Mouse (Mus musculus): ENCODE results near the gene Gm10644. TPM values are rescaled to one million over a fixed set of nuclear protein-coding genes. Genes with fewer than 3 reads are reported as not detected.

Gm10644 gene
- total RNA-seq, 2 experiments from 2014 or later = 0.44 to 0.87 TPM

DNA sequence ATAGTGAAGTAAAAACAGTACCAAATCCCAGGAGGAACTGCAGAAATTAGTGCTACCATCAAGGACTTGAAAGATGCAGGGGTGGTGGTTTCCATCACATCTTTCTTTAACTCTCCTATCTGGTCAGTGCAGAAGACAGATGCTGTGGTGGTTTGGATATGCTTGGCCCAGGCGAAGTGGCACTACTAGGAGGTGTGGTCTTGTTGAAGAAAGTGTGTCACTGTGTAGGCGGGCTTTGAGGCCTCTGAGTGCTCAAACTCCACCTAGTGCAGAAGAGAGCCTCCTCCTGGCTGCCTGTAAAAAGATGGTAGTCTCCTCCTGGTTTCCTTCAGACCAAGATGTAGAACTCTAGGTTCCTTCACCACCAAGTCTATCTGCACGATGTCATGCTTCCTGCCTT is 9.5 kb downstream of the Gm10644 start:
- TF ChIP-seq CTCF (conservative IDR thresholded peaks at IDR 0.05) = no peak
- no peak for DNase-seq (ENCODE audit: low spot score in 2 of 2)
- H3K4me3 ChIP-seq = no peak overlapping the region
- no peak overlapping the region for H3K27ac ChIP-seq

DNA sequence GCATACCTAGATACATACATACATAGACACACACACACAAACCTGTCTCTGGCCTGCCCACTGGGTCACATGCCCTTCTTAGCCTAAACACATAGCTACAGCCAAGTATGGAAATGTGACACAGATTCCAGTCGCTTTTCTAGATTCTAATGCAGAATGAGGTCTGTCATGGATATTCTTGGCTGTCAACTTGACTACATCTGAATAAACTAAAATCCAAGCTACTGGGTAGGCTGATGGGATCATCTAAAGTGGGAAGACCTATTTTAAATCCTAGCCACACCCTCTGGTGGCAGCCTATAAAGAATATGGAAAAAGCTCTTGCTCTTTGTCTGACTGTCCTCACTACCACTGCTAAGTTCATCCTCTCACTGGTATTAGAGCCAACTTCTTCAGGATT is 12.6 kb downstream of the Gm10644 start:
- no peak for TF ChIP-seq CTCF (conservative IDR thresholded peaks at IDR 0.05)
- no peak overlapping the region for H3K4me3 ChIP-seq
- H3K27ac ChIP-seq = no peak overlapping the region; the same call in 1 of the 2 replicates
- DNase-seq (ENCODE audit: low spot score in 2 of 2) = no peak

DNA sequence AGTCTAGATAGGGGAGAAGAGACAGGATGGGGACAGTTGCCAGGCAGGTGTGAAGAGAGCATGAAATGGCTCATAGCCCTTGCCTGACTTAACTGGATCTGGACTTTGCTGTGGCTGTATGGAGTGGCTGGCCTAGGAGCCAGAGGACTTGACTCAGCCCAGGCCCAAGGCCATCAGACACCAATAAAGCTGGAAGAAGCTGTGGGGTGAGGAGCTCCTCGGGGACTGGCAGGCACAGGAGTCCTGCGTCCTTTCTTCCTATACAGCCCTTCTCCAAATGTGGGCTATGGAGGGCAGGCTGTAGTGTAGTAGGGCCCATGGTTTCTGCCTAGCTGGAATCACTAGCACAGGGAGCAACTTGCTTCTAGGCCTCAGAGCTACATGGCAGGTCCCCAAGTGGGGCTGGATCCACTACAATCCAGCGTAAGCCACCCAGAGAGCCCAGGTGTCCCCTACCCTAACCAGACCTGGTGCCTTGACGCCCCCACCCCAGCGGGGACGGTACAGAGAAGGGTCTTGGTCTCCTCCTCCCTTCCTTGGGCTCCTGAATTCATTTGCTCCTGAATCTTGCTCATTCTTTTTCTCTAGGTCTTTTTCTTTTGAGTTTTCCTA is 13.8 kb downstream of the Gm10644 start:
- no peak for DNase-seq (ENCODE audit: low spot score in 2 of 2)
- H3K4me3 ChIP-seq = no peak overlapping the region
- peak overlapping the region; percentile 28; the same call in 1 of the 2 replicates for H3K27ac ChIP-seq
- TF ChIP-seq CTCF (conservative IDR thresholded peaks at IDR 0.05) = no peak

DNA sequence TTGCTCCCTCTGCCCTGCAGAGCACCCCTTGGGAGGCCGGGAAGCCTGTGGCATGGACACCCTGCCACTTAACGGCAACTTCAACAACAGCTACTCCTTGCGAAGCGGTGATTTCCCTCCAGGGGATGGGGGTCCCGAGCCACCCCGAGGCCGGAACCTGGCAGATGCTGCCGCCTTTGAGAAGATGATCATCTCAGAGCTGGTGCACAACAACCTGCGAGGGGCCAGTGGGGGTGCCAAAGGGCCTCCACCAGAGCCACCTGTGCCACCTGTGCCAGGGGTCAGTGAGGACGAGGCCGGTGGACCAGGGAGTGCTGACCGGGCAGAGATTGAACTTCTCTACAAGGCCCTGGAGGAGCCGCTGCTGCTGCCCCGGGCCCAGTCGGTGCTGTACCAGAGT is 16.7 kb downstream of the Gm10644 start:
- TF ChIP-seq CTCF (conservative IDR thresholded peaks at IDR 0.05) = no peak
- no peak for DNase-seq (ENCODE audit: low spot score in 2 of 2)
- Histone ChIP-seq H3K27ac (no peak overlapping the region), H3K4me3 (no peak overlapping the region)

DNA sequence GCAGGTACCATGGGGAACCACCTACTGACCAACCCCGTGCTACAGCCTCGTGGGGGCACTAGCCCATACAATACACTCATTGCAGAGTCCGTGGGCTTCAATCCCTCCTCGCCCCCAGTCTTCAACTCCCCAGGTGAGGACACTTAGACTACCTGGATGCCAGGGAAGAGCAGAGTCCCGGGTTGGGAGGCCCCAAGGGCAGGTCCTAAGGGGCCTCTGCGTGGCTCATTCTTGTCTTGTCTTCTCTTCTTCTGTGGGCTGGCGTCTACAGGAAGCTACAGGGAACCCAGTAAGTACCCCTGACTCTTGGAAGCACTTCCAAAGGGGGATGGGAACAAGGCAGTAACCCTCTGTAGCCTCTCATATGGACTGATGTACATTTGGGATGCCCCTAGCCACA is 17.4 kb downstream of the Gm10644 start:
- H3K27ac ChIP-seq = no peak overlapping the region
- TF ChIP-seq CTCF (conservative IDR thresholded peaks at IDR 0.05) = no peak
- H3K4me3 ChIP-seq = no peak overlapping the region
- no peak for DNase-seq (ENCODE audit: low spot score in 2 of 2)

DNA sequence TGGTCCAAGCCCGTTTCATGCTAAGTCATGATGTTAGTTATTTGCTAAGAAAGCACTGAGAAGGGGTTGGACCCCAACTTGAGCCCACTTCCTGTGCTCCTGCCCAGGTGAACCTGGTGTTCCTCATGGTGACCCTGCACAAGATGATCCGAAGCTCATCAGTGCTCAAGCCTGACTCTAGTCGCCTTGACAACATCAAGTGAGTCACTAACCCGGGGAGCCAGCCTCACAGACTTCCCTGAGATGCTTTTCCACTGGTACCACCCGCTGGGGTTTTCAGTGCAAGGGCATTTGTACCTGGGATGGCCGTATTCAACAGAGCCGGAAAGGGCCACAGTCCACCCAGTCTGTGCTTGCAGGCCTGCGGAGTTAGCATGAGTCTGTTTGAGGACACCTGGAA is 19.6 kb downstream of the Gm10644 start:
- no peak for DNase-seq (ENCODE audit: low spot score in 2 of 2)
- Histone ChIP-seq H3K4me3 (no peak overlapping the region), H3K27ac (no peak overlapping the region)
- no peak for TF ChIP-seq CTCF (conservative IDR thresholded peaks at IDR 0.05)

DNA sequence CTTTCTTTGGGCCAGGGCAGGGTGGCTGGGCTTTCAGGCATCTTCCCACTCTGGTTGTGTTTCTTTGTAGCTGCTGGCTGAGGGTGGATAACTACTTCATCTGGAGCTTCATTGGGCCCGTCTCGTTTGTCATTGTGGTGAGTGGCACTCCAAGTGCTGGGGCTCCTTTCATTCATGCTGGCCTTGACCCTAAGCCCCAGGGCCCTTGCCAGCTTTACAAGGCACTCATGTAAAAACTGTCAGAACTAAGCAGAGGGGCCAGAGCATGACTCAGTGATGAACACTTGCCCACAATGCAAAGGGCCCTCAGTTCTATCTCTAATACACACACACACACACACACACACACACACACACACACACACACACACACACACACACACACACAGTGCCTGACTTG is 20.0 kb downstream of the Gm10644 start:
- no peak for DNase-seq (ENCODE audit: low spot score in 2 of 2)
- Histone ChIP-seq H3K27ac (no peak overlapping the region), H3K4me3 (no peak overlapping the region)
- TF ChIP-seq CTCF (conservative IDR thresholded peaks at IDR 0.05) = no peak

DNA sequence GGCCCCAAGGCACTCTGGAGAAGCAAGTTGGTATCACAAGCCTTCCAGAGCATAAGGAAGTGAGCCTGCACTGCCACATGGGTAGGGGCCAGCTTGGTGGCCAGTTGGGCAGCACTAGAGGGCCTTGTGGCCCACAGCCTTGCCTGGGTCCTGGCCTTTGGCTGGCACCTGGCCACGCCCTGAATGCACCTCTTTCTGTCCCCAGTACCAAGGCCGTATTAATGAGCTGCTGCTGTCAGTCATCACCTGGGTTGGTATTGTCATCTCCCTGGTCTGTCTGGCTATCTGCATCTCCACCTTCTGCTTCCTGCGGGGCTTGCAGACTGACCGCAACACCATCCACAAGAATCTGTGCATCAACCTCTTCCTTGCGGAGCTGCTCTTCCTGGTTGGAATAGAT is 20.8 kb downstream of the Gm10644 start:
- H3K4me3 ChIP-seq = no peak overlapping the region
- no peak for DNase-seq (ENCODE audit: low spot score in 2 of 2)
- no peak for TF ChIP-seq CTCF (conservative IDR thresholded peaks at IDR 0.05)
- no peak overlapping the region for H3K27ac ChIP-seq

DNA sequence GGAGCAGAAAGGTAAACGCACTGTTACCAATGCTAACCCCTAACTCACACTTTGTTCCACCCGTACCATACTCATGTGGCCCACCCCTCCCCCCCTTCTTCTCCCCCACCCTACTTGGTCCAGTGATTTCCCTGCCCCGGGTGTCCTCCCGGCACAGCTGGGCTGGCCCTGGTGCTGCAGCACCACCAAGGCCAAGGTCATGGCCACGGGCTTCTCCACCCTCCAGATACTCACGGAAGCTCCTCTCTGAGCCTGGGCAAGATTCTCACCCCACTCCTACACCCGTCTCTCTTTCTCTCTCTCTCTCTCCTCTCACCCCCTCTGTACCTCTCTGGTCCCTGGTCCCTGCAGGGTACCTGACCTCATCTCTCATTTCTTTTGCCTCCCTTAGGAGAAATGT is 28.7 kb downstream of the Gm10644 start:
- no peak overlapping the region for H3K27ac ChIP-seq
- TF ChIP-seq CTCF (conservative IDR thresholded peaks at IDR 0.05) = no peak
- no peak overlapping the region for H3K4me3 ChIP-seq
- DNase-seq (ENCODE audit: low spot score in 2 of 2) = no peak

DNA sequence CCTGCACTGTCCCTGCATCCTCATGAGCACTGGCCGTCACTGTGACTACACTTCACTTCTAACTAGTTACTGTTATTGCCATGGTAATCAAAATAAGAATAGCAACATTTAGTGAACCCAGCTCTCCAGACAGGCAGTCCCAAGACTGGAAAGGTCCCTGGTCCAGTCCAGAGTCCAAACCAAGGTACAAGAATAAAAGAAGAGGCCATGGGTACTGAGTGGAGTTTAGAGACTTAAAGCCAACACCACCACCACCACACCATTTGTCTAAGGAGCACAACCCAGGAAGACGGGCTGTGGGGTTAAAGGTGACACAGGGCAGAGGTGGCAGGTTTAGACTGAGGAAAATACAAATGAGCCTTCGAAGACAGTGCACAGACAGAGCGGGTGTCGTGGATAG is 30.4 kb downstream of the Gm10644 start:
- no peak for TF ChIP-seq CTCF (conservative IDR thresholded peaks at IDR 0.05)
- no peak for DNase-seq (ENCODE audit: low spot score in 2 of 2)
- H3K27ac ChIP-seq = no peak overlapping the region
- H3K4me3 ChIP-seq = no peak overlapping the region

DNA sequence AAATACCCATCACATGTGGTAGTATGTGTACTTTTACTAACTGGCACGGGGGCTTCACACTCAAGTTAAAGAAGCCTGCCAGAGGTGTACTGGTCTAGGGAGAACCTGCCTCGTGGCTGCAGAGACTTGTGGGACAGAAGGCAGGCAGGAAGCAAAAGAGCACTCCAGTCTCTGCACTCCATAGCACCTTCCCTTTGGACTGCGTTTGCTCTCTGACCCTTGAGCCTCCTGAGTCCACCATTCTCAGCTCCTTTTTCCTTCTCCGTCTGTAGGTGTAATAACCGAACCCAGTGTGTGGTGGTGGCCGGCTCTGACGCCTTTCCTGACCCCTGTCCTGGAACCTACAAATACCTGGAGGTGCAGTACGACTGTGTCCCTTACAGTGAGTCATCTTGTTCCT is 32.3 kb downstream of the Gm10644 start:
- DNase-seq (ENCODE audit: low spot score in 2 of 2) = no peak
- Histone ChIP-seq H3K4me3 (no peak overlapping the region), H3K27ac (no peak overlapping the region)
- no peak for TF ChIP-seq CTCF (conservative IDR thresholded peaks at IDR 0.05)

DNA sequence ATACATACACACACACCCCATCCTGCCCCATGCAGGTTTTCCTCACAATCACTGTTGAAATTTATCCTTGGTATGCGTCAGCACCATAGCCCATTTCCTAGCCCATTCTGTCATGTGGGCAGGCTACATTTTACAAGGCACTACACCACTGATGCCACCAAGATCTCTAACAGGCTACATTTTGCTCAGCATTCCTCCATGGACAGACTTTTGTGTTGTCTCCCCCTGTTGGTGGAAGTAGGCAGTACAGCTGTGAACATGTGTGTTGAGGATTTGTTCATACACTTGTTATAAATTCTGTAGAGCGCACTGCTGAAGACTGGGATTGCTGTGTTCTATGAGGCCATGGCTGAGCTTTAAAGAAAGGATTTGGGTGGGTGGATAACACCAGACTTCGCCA is 33.4 kb downstream of the Gm10644 start:
- H3K27ac ChIP-seq = peak overlapping the region; percentile 43
- no peak overlapping the region for H3K4me3 ChIP-seq
- TF ChIP-seq CTCF (conservative IDR thresholded peaks at IDR 0.05) = peak; percentile 97
- peak; percentile 83 to 94 for DNase-seq (ENCODE audit: low spot score in 2 of 2)

DNA sequence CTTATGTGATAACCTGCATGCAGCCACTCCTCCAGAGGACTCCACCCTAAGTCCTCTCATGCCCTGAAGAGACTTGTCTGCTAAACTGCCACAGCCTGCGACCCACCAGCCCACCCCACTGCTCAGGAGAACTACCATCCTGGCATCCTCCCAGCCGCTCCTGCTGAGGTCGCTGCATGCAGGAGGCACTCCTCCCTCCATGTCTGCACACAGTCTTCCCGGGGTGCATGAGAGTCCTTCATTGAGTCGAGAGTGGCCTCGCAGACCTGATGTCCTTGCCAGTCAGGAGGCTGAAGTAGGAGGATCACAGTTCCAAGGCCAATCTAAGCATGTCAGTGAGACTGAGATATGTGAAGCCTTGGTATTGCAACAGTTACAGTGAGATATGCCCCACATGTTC is 37.4 kb downstream of the Gm10644 start:
- Histone ChIP-seq H3K27ac (peak overlapping the region; percentile 92), H3K4me3 (no peak overlapping the region)
- DNase-seq (ENCODE audit: low spot score in 2 of 2) = no peak
- TF ChIP-seq CTCF (conservative IDR thresholded peaks at IDR 0.05) = no peak

DNA sequence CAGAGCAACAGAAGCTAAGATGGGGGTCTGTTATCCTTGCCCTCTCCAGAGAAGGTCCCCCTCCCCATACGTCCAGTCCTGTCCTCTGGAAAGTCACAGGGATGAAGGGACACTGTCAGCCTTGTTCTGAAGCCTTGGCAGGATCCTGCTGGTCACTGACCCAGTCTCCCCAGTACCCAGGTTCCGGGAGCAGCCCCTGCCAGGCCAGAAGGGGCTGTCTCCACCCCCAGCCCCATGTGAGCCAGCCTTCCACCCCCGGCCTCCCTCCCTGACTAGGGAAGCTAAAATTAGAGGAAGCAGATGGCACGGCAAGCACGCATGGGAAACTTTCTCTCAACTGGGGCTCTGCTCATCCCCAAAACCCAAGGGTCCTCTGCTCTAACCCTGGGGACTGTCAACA is 39.0 kb downstream of the Gm10644 start:
- DNase-seq (ENCODE audit: low spot score in 2 of 2) = peak; percentile 74 to 77
- Histone ChIP-seq H3K4me3 (peak overlapping the region; percentile 42), H3K27ac (peak overlapping the region; percentile 92)
- no peak for TF ChIP-seq CTCF (conservative IDR thresholded peaks at IDR 0.05)

DNA sequence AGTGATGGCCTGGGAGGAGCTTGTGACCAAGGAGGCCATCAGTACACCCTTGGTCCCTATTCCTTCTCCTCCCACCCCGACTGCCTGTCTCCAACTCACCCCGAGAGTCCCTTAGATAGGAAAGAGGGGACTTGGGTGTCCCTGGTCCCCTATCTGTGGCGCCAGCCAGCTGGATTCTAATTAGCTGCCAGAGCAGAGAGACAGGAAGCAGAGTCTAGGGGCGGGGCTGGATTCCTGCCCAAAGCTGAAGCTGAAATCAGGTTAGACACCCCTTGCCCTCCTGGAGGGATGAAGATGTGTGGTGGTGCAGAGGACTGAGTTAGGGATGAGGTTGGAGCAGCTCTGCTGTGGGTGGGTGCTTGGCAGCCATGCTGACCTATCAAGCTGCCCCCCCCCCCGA is 40.1 kb downstream of the Gm10644 start:
- H3K4me3 ChIP-seq = peak overlapping the region; percentile 42
- peak overlapping the region; percentile 92 for H3K27ac ChIP-seq
- DNase-seq (ENCODE audit: low spot score in 2 of 2) = no peak
- TF ChIP-seq CTCF (conservative IDR thresholded peaks at IDR 0.05) = no peak
